Mouse (Mus musculus): ENCODE measurements at regions not wholly inside any gene's neighbourhood (a gene's known extent, or its start where the extent isn't known, plus 50 kb on each side); places are given as distances from the start of the nearest gene placed in this dataset.

- DNase-seq = no peak
Observed at GRCm38 (mm10) chr12:59834809-59835208, 615.3 kb upstream of the Fbxo33 start.

- no peak for DNase-seq
Observed at GRCm38 (mm10) chr12:59822918-59823317, 603.4 kb upstream of the Fbxo33 start.

GRCm38 (mm10) chr12:59822435-59822834, 602.9 kb upstream of the Fbxo33 start:
- DNase-seq = peak; percentile 11

GRCm38 (mm10) chr12:59821698-59822097, 602.2 kb upstream of the Fbxo33 start:
- no peak for DNase-seq

- no peak for DNase-seq
Observed at GRCm38 (mm10) chr12:59815965-59816364, 596.4 kb upstream of the Fbxo33 start.

- DNase-seq = no peak
Observed at GRCm38 (mm10) chr12:59814356-59814755, 594.8 kb upstream of the Fbxo33 start.

- DNase-seq = no peak
Observed at GRCm38 (mm10) chr12:59809224-59809623, 589.7 kb upstream of the Fbxo33 start.

- peak; percentile 20 for DNase-seq
Observed at GRCm38 (mm10) chr12:59798051-59798450, 578.5 kb upstream of the Fbxo33 start.

DNA sequence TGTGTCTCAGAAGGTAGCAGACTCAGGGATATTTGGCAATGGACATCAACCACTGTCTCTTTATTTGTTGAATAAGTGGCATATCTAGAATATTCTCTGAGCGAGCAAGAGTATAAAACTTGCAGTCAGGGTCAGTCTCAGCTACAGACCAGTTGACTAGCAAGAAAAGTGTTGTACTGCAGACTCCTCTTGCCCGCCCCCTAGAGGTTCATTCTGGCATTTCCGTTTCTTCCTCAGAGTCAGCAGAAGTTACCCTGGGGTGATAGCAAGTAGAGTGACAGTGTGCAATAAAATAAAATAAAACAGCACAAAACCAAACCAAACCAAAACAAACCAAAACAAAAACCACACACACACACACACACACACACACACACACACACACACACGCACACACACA, 571.9 kb upstream of the Fbxo33 start:
- no peak for DNase-seq

DNA sequence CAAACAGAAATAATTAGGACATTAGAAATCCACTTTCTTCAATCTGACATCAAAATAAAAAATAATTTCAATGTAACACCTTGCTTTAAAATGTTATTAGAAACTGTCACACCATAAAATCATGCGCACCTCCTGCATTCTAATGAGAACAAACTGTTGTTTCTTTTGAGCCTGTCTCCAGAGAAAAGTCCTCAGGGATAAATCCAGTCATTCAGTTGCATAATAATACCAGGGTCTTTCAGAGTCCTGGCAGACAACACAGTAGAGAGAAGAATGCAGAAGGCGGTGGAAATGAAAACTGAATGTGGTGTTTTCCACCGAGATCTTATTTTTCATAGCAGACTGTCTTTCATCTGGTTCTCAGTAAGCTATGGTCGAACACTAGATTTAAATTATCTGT, 567.3 kb upstream of the Fbxo33 start:
- DNase-seq = no peak

DNA sequence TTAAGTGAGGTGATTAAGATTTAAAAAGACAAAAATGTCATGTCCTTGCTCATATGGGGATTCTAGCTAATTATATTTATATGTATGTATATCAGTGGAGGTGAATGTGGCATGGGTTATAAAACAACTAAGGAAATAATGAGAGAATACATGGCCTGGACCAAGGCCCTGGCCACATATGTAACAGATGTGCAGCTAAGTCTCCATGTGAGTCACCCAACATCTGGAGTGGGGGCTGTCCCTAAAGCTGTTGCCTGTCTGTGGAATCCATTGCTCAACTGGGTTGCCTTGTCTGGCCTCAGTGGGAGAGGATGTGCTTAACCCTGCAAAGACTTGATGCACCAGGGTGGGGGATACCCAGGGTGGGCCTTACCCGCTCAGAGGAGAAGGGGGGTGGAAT, 551.5 kb upstream of the Fbxo33 start:
- DNase-seq = no peak

GRCm38 (mm10) chr12:59762260-59762659, 542.7 kb upstream of the Fbxo33 start:
- DNase-seq = no peak

DNA sequence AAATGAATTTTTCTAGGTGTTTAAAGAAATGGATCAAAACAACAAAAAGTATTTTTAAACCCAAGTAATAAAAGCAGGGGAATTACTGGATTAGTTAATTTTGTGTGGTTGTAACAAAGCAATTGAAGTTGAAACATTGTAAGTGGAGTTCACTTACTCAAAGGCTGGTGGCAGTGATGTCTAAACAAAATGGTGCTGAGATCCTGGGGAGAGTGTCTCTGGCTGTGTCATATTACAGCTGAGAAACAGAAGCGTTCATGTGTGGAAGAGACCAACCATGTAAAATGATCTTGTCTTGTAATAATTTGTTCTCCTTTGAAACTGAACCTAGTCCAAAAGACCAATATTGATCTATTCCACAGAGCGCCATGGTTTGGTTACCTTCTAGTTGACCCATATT, 525.2 kb upstream of the Fbxo33 start:
- DNase-seq = no peak

DNA sequence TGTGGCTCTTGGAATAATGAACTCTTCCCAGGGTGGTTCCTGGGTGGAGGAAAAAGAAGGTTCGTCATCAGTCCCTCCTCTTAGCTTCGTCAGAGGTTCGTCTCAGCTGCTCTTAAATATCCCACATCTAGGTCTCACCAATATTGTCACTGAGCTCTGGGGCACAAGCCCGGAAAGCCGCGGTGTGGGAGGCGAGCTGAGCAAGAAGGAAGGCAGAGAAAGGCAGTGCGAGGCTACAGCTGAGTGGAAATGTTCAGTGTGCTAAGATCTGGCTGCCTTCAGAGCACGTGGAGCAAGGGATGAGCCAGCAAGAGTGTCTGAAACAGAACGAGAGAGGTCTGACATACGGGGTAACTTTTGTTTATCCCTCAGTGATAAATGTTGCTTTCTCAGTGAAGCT, 523.7 kb upstream of the Fbxo33 start:
- no peak for DNase-seq

DNA sequence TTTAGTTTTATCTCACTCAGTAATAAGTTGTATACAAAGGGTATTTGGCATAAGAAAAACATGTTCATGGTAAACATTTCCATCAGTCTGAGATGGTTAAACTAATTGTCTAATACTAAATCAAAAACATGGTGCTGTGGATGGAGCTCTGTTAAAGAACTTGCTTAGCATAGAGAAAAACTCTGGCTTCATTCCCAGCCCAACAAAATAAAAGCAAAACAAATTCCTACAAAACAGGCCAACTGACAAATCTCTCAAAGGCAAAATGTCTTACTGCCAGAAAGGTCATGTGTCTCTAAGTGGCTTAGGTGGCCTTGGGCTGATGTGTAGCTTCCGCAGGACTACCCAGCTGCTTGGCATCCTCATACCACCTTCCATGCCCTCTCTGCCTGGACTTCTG, 505.4 kb upstream of the Fbxo33 start:
- DNase-seq = no peak

- DNase-seq = no peak
Observed at GRCm38 (mm10) chr12:59722471-59723182, 503.1 kb upstream of the Fbxo33 start.

- no peak for DNase-seq
Observed at GRCm38 (mm10) chr12:59713216-59713615, 493.7 kb upstream of the Fbxo33 start.

GRCm38 (mm10) chr12:59683235-59683634, 463.7 kb upstream of the Fbxo33 start:
- DNase-seq = no peak

- DNase-seq = no peak
Observed at GRCm38 (mm10) chr12:59663161-59663560, 443.6 kb upstream of the Fbxo33 start.

- DNase-seq = no peak
Observed at GRCm38 (mm10) chr12:59630678-59631077, 411.2 kb upstream of the Fbxo33 start.

DNA sequence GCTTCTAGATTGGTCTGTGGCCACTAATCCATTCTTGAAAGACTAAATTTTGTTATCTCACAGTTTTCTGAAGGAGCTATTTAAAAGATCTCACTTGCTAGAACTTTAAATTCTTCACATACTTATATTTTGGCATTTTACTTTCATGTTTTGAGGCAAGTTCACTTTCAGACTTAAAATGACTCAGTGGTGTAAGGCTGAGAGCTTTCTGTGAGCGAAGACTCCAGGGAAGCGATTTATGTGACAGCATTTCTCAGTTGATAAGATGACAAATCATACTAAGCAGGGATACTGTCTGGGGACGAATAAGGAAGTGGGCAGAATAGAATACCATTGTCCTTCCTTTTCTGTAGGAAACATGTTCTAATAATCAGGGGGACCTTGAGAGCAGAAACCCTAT, 403.6 kb upstream of the Fbxo33 start:
- DNase-seq = no peak

DNA sequence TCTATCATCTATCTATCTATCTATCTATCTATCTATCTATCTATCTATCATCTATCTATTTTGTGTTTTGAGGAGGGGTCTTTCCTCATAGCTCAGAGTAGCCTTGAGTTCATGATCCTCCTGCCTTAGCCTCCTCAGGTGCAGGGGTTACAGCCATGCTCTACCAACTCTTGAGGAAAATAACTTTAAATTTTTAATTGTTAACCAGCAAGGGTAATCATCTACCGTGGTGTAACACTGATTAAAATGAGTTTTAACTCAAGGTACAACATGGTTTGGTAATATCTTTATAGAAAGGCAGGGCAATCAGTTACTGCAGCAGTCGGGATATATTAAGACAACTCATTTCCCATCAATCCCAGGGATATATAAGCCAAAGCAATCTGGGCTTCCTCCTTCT, 401.6 kb upstream of the Fbxo33 start:
- no peak for DNase-seq

- DNase-seq = no peak
Observed at GRCm38 (mm10) chr12:59620340-59620739, 400.8 kb upstream of the Fbxo33 start.

GRCm38 (mm10) chr12:59616075-59616474, 396.6 kb upstream of the Fbxo33 start:
- no peak for DNase-seq

GRCm38 (mm10) chr12:59599785-59600184, 380.3 kb upstream of the Fbxo33 start:
- DNase-seq = no peak
